Mouse (Mus musculus) liver, embryonic 18 days (tissue): ENCODE measurements around the gene Gm5862. TPM values are rescaled to one million over a fixed set of nuclear protein-coding genes. Genes with fewer than 3 reads are reported as not detected.

Experiments
- polyA plus RNA-seq: library from polyadenylated mRNA; depleted of rRNA; stranded (reverse); fragments of >200 nt; gene quantifications from 2 replicates; pipeline ENCODE4 v1.2.3, GENCODE M21; 2012; rRNA removed

Gm5862 gene
- polyA plus RNA-seq = not detected in 2 replicates

GRCm38 (mm10) chr5:26022816-26023215 is at the start of gene Gm5862:
Gene Gm5862, minus strand, starts transcription at chr5:26022916.

GRCm38 (mm10) chr5:26058481-26058880 is 35.8 kb upstream of the Gm5862 start, which contains the start of gene Gm7347:
Gene Gm7347, minus strand, starts transcription at chr5:26058581.

GRCm38 (mm10) chr5:26039458-26039857 is 16.7 kb upstream of the Gm5862 start, which contains the start of gene Speer4a:
Gene Speer4a, minus strand, starts transcription at chr5:26039558.

DNA sequence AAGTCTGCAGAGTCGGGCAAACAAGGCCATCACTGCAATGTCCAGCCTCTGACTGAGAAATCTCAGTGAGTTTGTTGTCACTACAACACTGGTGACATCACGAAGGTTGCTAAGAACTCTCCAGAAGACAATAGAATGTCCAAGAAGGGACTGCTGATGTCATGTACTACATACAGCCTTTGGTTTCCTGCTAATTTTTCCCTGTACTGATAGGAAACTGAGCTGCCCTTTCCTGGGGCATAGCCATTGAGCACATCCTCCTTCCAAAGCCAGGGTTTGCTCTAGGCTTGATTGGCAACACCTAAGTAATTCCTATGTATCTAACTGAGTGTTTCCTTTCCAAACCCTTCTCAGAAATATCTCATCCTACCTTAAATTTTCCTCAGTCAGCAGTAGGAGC is 18.0 kb downstream of the Gm5862 start, which contains the start of gene Gm1979:
TSS of gene Gm1979 (minus strand) at position 101 of the 400 bp plus-strand sequence.

DNA sequence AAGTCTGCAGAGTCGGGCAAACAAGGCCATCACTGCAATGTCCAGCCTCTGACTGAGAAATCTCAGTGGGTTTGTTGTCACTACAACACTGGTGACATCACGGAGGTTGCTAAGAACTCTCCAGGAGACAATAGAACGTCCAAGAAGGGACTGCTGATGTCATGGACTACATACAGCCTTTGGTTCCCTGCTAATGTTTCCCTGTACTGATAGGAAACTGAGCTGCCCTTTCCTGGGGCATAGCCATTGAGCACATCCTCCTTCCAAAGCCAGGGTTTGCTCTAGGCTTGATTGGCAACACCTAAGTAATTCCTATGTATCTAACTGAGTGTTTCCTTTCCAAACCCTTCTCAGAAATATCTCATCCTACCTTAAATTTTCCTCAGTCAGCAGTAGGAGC is 34.2 kb downstream of the Gm5862 start, which contains the start of gene Gm21698:
TSS of gene Gm21698 (minus strand) at position 101 of the 400 bp plus-strand sequence.

DNA sequence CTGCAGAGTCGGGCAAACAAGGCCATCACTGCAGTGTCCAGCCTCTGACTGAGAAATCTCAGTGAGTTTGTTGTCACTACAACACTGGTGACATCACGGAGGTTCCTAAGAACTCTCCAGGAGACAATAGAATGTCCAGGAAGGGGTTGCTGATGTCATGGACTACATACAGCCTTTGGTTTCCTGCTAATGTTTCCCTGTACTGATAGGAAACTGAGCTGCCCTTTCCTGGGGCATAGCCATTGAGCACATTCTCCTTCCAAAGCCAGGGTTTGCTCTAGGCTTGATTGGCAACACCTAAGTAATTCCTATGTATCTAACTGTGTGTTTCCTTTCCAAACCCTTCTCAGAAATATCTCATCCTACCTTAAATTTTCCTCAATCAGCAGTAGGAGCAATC is 50.2 kb downstream of the Gm5862 start, which contains the start of gene Gm21680:
TSS of gene Gm21680 (minus strand) at position 101 of the 400 bp plus-strand sequence.

Other genes with a start within 250 kb of the Gm5862 start
- gene Gm21663, start 80.5 kb downstream of the Gm5862 start, polyA plus RNA-seq = not detected in 2 replicates
- gene Gm21671, start 68.5 kb downstream of the Gm5862 start, polyA plus RNA-seq = not detected in 2 replicates
- not detected in 2 replicates for gene Gm21680, start 50.3 kb downstream of the Gm5862 start, polyA plus RNA-seq
- gene Gm21698, start 34.3 kb downstream of the Gm5862 start, polyA plus RNA-seq = not detected in 2 replicates
- not detected in 2 replicates for gene Gm1979, start 18.1 kb downstream of the Gm5862 start, polyA plus RNA-seq
- gene Speer4a, start 16.6 kb upstream of the Gm5862 start, polyA plus RNA-seq = not detected in 2 replicates
- not detected in 2 replicates for gene Gm7347, start 35.7 kb upstream of the Gm5862 start, polyA plus RNA-seq
- gene Gm10471, start 66.4 kb upstream of the Gm5862 start, polyA plus RNA-seq = not detected in 2 replicates
- gene 5031410I06Rik, start 82.4 kb upstream of the Gm5862 start, polyA plus RNA-seq = not detected in 2 replicates
- gene Gm10220, start 98.5 kb upstream of the Gm5862 start, polyA plus RNA-seq = not detected in 2 replicates
- not detected in 2 replicates for gene Gm7361, start 234.8 kb upstream of the Gm5862 start, polyA plus RNA-seq